ENCODE assay signal across 8 mouse cellular contexts in genomic region chr2:144164102-144164501, GRCm38 (mm10).
DNase-seq lines count a peak whose midpoint lies in the region; ATAC-seq and TF ChIP-seq lines count a peak whose summit lies in the region.

No protein-coding gene starts in this region.

- whole genome bisulfite sequencing in heart, embryonic 10.5 days = 20% methylated on average over 8 of the region's 8 CpGs
- 17% methylated on average over 8 of the region's 8 CpGs for WGBS in kidney, embryonic 16.5 days
- 6% methylated on average over 8 of the region's 8 CpGs for WGBS in lung, embryonic 16.5 days
- WGBS in small intestine, adult 2 months = 62% methylated on average over 8 of the region's 8 CpGs

- H3K27me3 ChIP-seq in heart, embryonic 10.5 days (ENCODE audit: insufficient read depth, poor library complexity, severe bottlenecking) = peaks cover 18% of the 10 kb centered on the region; the same call in 1 of the 2 replicates
- H3K27me3 ChIP-seq in kidney, embryonic 16.5 days (ENCODE audit: insufficient read depth, low read length) = no peaks in the 10 kb centered on the region
- H3K27me3 ChIP-seq in lung, embryonic 16.5 days (ENCODE audit: control insufficient read depth, insufficient read depth, low read depth, low read length) = no peaks in the 10 kb centered on the region
- no peaks in the 10 kb centered on the region for H3K27me3 ChIP-seq in small intestine, adult 2 months (ENCODE audit: control insufficient read depth, insufficient read depth, low read length)

- peak overlapping the region; percentile 83 for H3K4me2 ChIP-seq in kidney, embryonic 16.5 days (replicated peaks; ENCODE audit: low read depth, low read length)
- peak overlapping the region; percentile 58 for H3K4me2 ChIP-seq in lung, embryonic 16.5 days (ENCODE audit: low read depth, low read length)

- H3K9me3 ChIP-seq in heart, embryonic 10.5 days = no peaks in the 10 kb centered on the region
- H3K9me3 ChIP-seq in kidney, embryonic 16.5 days (ENCODE audit: low read length) = no peaks in the 10 kb centered on the region
- H3K9me3 ChIP-seq in lung, embryonic 16.5 days (ENCODE audit: control insufficient read depth, low read length) = no peaks in the 10 kb centered on the region

- H3K9ac ChIP-seq in kidney, embryonic 16.5 days (replicated peaks; ENCODE audit: low read length) = peak overlapping the region; percentile 43
- H3K9ac ChIP-seq in lung, embryonic 16.5 days (ENCODE audit: low read length) = peak overlapping the region; percentile 2; the same call in 1 of the 2 replicates

- peak overlapping the region; percentile 68 for H3K27ac ChIP-seq in heart, embryonic 10.5 days
- peak overlapping the region; percentile 96 for H3K27ac ChIP-seq in kidney, embryonic 16.5 days (ENCODE audit: low read length)
- H3K27ac ChIP-seq in lung, embryonic 16.5 days (ENCODE audit: low read length) = peak overlapping the region; percentile 96
- H3K27ac ChIP-seq in small intestine, adult 2 months (ENCODE audit: insufficient read depth, low read depth, low read length) = peak overlapping the region; percentile 73

- H3K36me3 ChIP-seq in heart, embryonic 10.5 days = no peaks in the 10 kb centered on the region
- no peaks in the 10 kb centered on the region for H3K36me3 ChIP-seq in kidney, embryonic 16.5 days (ENCODE audit: insufficient read depth, low read length)
- no peaks in the 10 kb centered on the region for H3K36me3 ChIP-seq in lung, embryonic 16.5 days (ENCODE audit: control insufficient read depth, insufficient read depth, low read length)
- H3K36me3 ChIP-seq in small intestine, adult 2 months (ENCODE audit: control insufficient read depth, insufficient read depth, low read length) = no peaks in the 10 kb centered on the region

- TF ChIP-seq CTCF in small intestine, adult 2 months (IDR thresholded peaks at IDR 0.05; ENCODE audit: extremely low read depth, insufficient read length, insufficient replicate concordance, low read depth, low read length) = no peak

- no peak for ATAC-seq in kidney, embryonic 16.5 days (ENCODE audit: low FRiP score, low TSS enrichment)
- ATAC-seq in lung, embryonic 16.5 days (ENCODE audit: low read depth) = peak; percentile 48

- H3K4me1 ChIP-seq in heart, embryonic 10.5 days = peaks cover 44% of the 10 kb centered on the region
- H3K4me1 ChIP-seq in kidney, embryonic 16.5 days (ENCODE audit: insufficient read depth, low read length) = peaks cover 60% of the 10 kb centered on the region
- peaks cover 22% of the 10 kb centered on the region for H3K4me1 ChIP-seq in lung, embryonic 16.5 days (replicated peaks; ENCODE audit: control insufficient read depth, insufficient read depth, low read length)
- peaks cover 23% of the 10 kb centered on the region for H3K4me1 ChIP-seq in small intestine, adult 2 months (ENCODE audit: control insufficient read depth, insufficient read depth, insufficient read length, low read length)

- H3K4me3 ChIP-seq in heart, embryonic 10.5 days = peak overlapping the region; percentile 70; the same call in 1 of the 2 replicates
- peak overlapping the region; percentile 27; the same call in 1 of the 2 replicates for H3K4me3 ChIP-seq in kidney, embryonic 16.5 days (ENCODE audit: low read length)
- H3K4me3 ChIP-seq in lung, embryonic 16.5 days (ENCODE audit: low read length) = peak overlapping the region; percentile 27
- H3K4me3 ChIP-seq in small intestine, adult 2 months (ENCODE audit: low read depth, low read length) = no peak overlapping the region

- no peak for TF ChIP-seq POLR2A in small intestine, adult 2 months (IDR thresholded peaks at IDR 0.05; ENCODE audit: low read depth, low read length)

- DNase-seq in gastrocnemius, adult 18-20 months (ENCODE audit: low spot score) = peak; percentile 46
- DNase-seq in gastrocnemius, adult 8-10 months (ENCODE audit: low spot score in 2 of 2) = no peak
- peak; percentile 40 for DNase-seq in embryo, embryonic 11 days
- no peak for DNase-seq in heart, embryonic 10.5 days (ENCODE audit: low spot score)
- DNase-seq in thymus, postnatal 10 days (ENCODE audit: low spot score in 2 of 2) = no peak

Comparison
In these comparisons a context has a peak if more than half of its experiments do, and no peak if none do; other contexts are left out.
1. DNase-seq: peak in gastrocnemius, adult 18-20 months (single experiment) and embryo, embryonic 11 days (single experiment); none in gastrocnemius, adult 8-10 months (0 of 2), heart, embryonic 10.5 days (single experiment) and thymus, postnatal 10 days (0 of 2).
2. Peak in every context shown above with its lines, with median percentiles within 50 percentile points of each other: H3K27ac ChIP-seq.